Mouse (Mus musculus) lung, embryonic 15.5 days (tissue): ENCODE measurements around the gene Pakap. TPM values are rescaled to one million over a fixed set of nuclear protein-coding genes. Genes with fewer than 3 reads are reported as not detected.

Experiments
- ATAC-seq: fragments of 200-750 bp; cut with Nextera tagmentation; 2 replicates; pipeline ENCODE4 v1.8.0; 2017; ENCODE audit warnings: moderate number of reproducible peaks, borderline replicate concordance; ENCODE audit not compliant: low FRiP score, low TSS enrichment; ENCODE audit errors: extremely low read depth
- H3K27ac ChIP-seq: fragments of 300-500 bp; sonication (generic); 2 replicates; pipeline ENCODE4 v1.5.1; 2015; ENCODE audit warnings: moderate library complexity, mild to moderate bottlenecking, inconsistent platforms
- H3K27me3 ChIP-seq: fragments of 300-500 bp; sonication (generic); 2 replicates; pipeline ENCODE4 v1.6.1; 2015; ENCODE audit warnings: inconsistent platforms
- H3K36me3 ChIP-seq: fragments of 300-500 bp; sonication (generic); 2 replicates; pipeline ENCODE4 v1.6.1; 2015; ENCODE audit warnings: inconsistent platforms
- H3K4me1 ChIP-seq: fragments of 300-500 bp; sonication (generic); 2 replicates; pipeline ENCODE4 v1.6.1; 2015; ENCODE audit warnings: inconsistent platforms
- H3K4me2 ChIP-seq: fragments of 300-500 bp; sonication (generic); 2 replicates; pipeline ENCODE4 v1.6.1; 2015; ENCODE audit warnings: inconsistent platforms, mild to moderate bottlenecking, moderate library complexity
- H3K4me3 ChIP-seq: fragments of 300-500 bp; sonication (generic); 2 replicates; pipeline ENCODE4 v1.5.1; 2015; ENCODE audit warnings: mild to moderate bottlenecking, inconsistent platforms
- H3K9ac ChIP-seq: fragments of 300-500 bp; sonication (generic); 2 replicates; pipeline ENCODE4 v1.6.1; 2015; ENCODE audit warnings: inconsistent platforms
- H3K9me3 ChIP-seq: fragments of 300-500 bp; sonication (generic); 2 replicates; pipeline ENCODE4 v1.6.1; 2016; ENCODE audit warnings: inconsistent platforms
- WGBS: fragments of 180-500 bp; shearing (Covaris S2); methylation state at CpG from one replicate; pipeline ENCODE4 v1.1.7; 2015; 5-methylcytosine and 5-hydroxymethylcytosine counted together
- polyA plus RNA-seq: library from polyadenylated mRNA; unstranded; fragments of >200 nt; fragmentation: Nextera tagmentation; extraction: Ambion mirVana; gene quantifications from 2 replicates; pipeline ENCODE4 v1.2.1, GENCODE M21; 2015

Pakap gene
- polyA plus RNA-seq, 1 experiment from 2014 or later = 47.7 TPM

- no peak for ATAC-seq
- no peak overlapping the region for H3K9ac ChIP-seq
- 68% methylated on average over 5 of the region's 5 CpGs for WGBS
- peaks cover 35% of the 10 kb centered on the region for H3K4me1 ChIP-seq
- 0 out of 2 replicates have a peak overlapping the region, but pooled peaks have one; percentile 53 for H3K27ac ChIP-seq
- no peak overlapping the region for H3K4me2 ChIP-seq
- H3K27me3 ChIP-seq = no peaks in the 10 kb centered on the region
- H3K9me3 ChIP-seq = no peaks in the 10 kb centered on the region
- no peaks in the 10 kb centered on the region for H3K36me3 ChIP-seq
- H3K4me3 ChIP-seq = no peak overlapping the region
Measured at GRCm38 (mm10) chr4:57575686-57576085, 7.7 kb downstream of the Pakap start.

GRCm38 (mm10) chr4:57576095-57576494 lies 8.1 kb downstream of the Pakap start:
- H3K27me3 ChIP-seq = no peaks in the 10 kb centered on the region
- WGBS = 73% methylated on average over 11 of the region's 11 CpGs
- no peaks in the 10 kb centered on the region for H3K9me3 ChIP-seq
- no peak for ATAC-seq
- no peak overlapping the region for H3K9ac ChIP-seq
- no peak overlapping the region for H3K4me3 ChIP-seq
- no peak overlapping the region for H3K4me2 ChIP-seq
- no peaks in the 10 kb centered on the region for H3K36me3 ChIP-seq
- no peak overlapping the region for H3K27ac ChIP-seq
- peaks cover 31% of the 10 kb centered on the region for H3K4me1 ChIP-seq

GRCm38 (mm10) chr4:57579683-57580082 lies 11.7 kb downstream of the Pakap start:
- no peak for ATAC-seq
- Histone ChIP-seq H3K4me3 (no peak overlapping the region), H3K4me1 (peaks cover 20% of the 10 kb centered on the region), H3K9me3 (no peaks in the 10 kb centered on the region), H3K27ac (peak overlapping the region; percentile 24; the same call in 1 of the 2 replicates), H3K9ac (no peak overlapping the region), H3K4me2 (no peak overlapping the region), H3K27me3 (no peaks in the 10 kb centered on the region), H3K36me3 (no peaks in the 10 kb centered on the region)
- WGBS = 46% methylated on average over 10 of the region's 10 CpGs

GRCm38 (mm10) chr4:57585281-57585800 lies 17.4 kb downstream of the Pakap start:
- WGBS = 72% methylated on average over 6 of the region's 6 CpGs
- peaks cover 13% of the 10 kb centered on the region for H3K4me1 ChIP-seq
- no peak overlapping the region for H3K4me2 ChIP-seq
- H3K27ac ChIP-seq = no peak overlapping the region
- no peaks in the 10 kb centered on the region for H3K36me3 ChIP-seq
- H3K9me3 ChIP-seq = no peaks in the 10 kb centered on the region
- no peak overlapping the region for H3K4me3 ChIP-seq
- no peak overlapping the region for H3K9ac ChIP-seq
- no peak for ATAC-seq
- no peaks in the 10 kb centered on the region for H3K27me3 ChIP-seq

GRCm38 (mm10) chr4:57586933-57587658 lies 19.1 kb downstream of the Pakap start:
- no peaks in the 10 kb centered on the region for H3K36me3 ChIP-seq
- H3K27ac ChIP-seq = peak overlapping the region; percentile 52
- no peaks in the 10 kb centered on the region for H3K9me3 ChIP-seq
- WGBS = 37% methylated on average over 7 of the region's 7 CpGs
- no peaks in the 10 kb centered on the region for H3K27me3 ChIP-seq
- H3K4me3 ChIP-seq = no peak overlapping the region
- H3K4me2 ChIP-seq = no peak overlapping the region
- ATAC-seq = peak; percentile 43; the same call in 1 of the 2 replicates
- H3K4me1 ChIP-seq = peaks cover 16% of the 10 kb centered on the region
- no peak overlapping the region for H3K9ac ChIP-seq

GRCm38 (mm10) chr4:57588356-57588755 lies 20.4 kb downstream of the Pakap start:
- Histone ChIP-seq H3K9me3 (no peaks in the 10 kb centered on the region), H3K4me1 (peaks cover 28% of the 10 kb centered on the region), H3K4me3 (no peak overlapping the region), H3K27me3 (no peaks in the 10 kb centered on the region), H3K4me2 (no peak overlapping the region), H3K27ac (no peak overlapping the region), H3K9ac (no peak overlapping the region), H3K36me3 (no peaks in the 10 kb centered on the region)
- ATAC-seq = no peak
- WGBS = 90% methylated on average over 1 of the region's 1 CpGs

- 71% methylated on average over 4 of the region's 4 CpGs for WGBS
- H3K4me1 ChIP-seq = peaks cover 15% of the 10 kb centered on the region
Measured at GRCm38 (mm10) chr4:57592751-57593150, 24.8 kb downstream of the Pakap start.

GRCm38 (mm10) chr4:57599946-57600345 lies 32.0 kb downstream of the Pakap start:
- Histone ChIP-seq H3K4me1 (peaks cover 19% of the 10 kb centered on the region), H3K4me3 (no peak overlapping the region), H3K9me3 (no peaks in the 10 kb centered on the region), H3K4me2 (no peak overlapping the region), H3K9ac (no peak overlapping the region), H3K27ac (peak overlapping the region; percentile 70), H3K36me3 (no peaks in the 10 kb centered on the region), H3K27me3 (no peaks in the 10 kb centered on the region)
- WGBS = 83% methylated on average over 6 of the region's 6 CpGs
- no peak for ATAC-seq

More at GRCm38 (mm10) chr4:57592751-57593150, 24.8 kb downstream of the Pakap start:
- Histone ChIP-seq H3K9me3 (no peaks in the 10 kb centered on the region), H3K36me3 (no peaks in the 10 kb centered on the region), H3K9ac (no peak overlapping the region), H3K4me2 (no peak overlapping the region), H3K27ac (no peak overlapping the region), H3K27me3 (no peaks in the 10 kb centered on the region), H3K4me3 (no peak overlapping the region)
- no peak for ATAC-seq

GRCm38 (mm10) chr4:57600685-57601457 lies 32.9 kb downstream of the Pakap start:
- Histone ChIP-seq H3K4me1 (peaks cover 21% of the 10 kb centered on the region), H3K36me3 (no peaks in the 10 kb centered on the region), H3K4me2 (no peak overlapping the region), H3K4me3 (no peak overlapping the region), H3K27me3 (no peaks in the 10 kb centered on the region), H3K9ac (no peak overlapping the region), H3K9me3 (no peaks in the 10 kb centered on the region), H3K27ac (peak overlapping the region; percentile 70)
- WGBS = 47% methylated on average over 11 of the region's 11 CpGs
- peak; percentile 91 for ATAC-seq

- Histone ChIP-seq H3K4me1 (peaks cover 27% of the 10 kb centered on the region), H3K9ac (no peak overlapping the region), H3K4me3 (no peak overlapping the region), H3K27me3 (no peaks in the 10 kb centered on the region), H3K9me3 (no peaks in the 10 kb centered on the region), H3K36me3 (no peaks in the 10 kb centered on the region), H3K4me2 (no peak overlapping the region), H3K27ac (peak overlapping the region; percentile 70)
- 37% methylated on average over 9 of the region's 9 CpGs for WGBS
- ATAC-seq = peak; percentile 87
Measured at GRCm38 (mm10) chr4:57601458-57601835, 33.5 kb downstream of the Pakap start.

GRCm38 (mm10) chr4:57601903-57602617 lies 34.1 kb downstream of the Pakap start:
- H3K4me1 ChIP-seq = peaks cover 33% of the 10 kb centered on the region

More at GRCm38 (mm10) chr4:57601903-57602617, 34.1 kb downstream of the Pakap start:
- Histone ChIP-seq H3K36me3 (no peaks in the 10 kb centered on the region), H3K4me2 (no peak overlapping the region), H3K27me3 (no peaks in the 10 kb centered on the region), H3K9me3 (no peaks in the 10 kb centered on the region), H3K4me3 (no peak overlapping the region), H3K27ac (peak overlapping the region; percentile 70), H3K9ac (no peak overlapping the region)
- 53% methylated on average over 10 of the region's 10 CpGs for WGBS
- no peak for ATAC-seq
